Mouse (Mus musculus) midbrain, embryonic 13.5 days (tissue): ENCODE data around the gene Sh3bp1. TPM values are rescaled to one million over a fixed set of nuclear protein-coding genes. Genes with fewer than 3 reads are reported as not detected.

Source experiments
- ATAC-seq: fragments of 200-750 bp; cut with Nextera tagmentation; 2 replicates; pipeline ENCODE4 v1.8.0; 2017; ENCODE audit warnings: mild to moderate bottlenecking, moderate TSS enrichment, moderate library complexity
- H3K27ac ChIP-seq: fragments of 300-500 bp; sonication (generic); 2 replicates; pipeline ENCODE4 v1.5.1; 2015; ENCODE audit warnings: inconsistent platforms, mild to moderate bottlenecking, moderate library complexity
- H3K27me3 ChIP-seq: fragments of 300-500 bp; sonication (generic); 2 replicates; pipeline ENCODE4 v1.6.1; 2015; ENCODE audit warnings: mild to moderate bottlenecking, inconsistent platforms
- H3K36me3 ChIP-seq: fragments of 300-500 bp; sonication (generic); 2 replicates; pipeline ENCODE4 v1.6.1; 2015; ENCODE audit warnings: mild to moderate bottlenecking, inconsistent platforms
- H3K4me1 ChIP-seq: fragments of 300-500 bp; sonication (generic); replicated peaks from 2 replicates; pipeline ENCODE4 v1.6.1; 2015; ENCODE audit warnings: inconsistent platforms
- H3K4me2 ChIP-seq: fragments of 300-500 bp; sonication (generic); replicated peaks from 2 replicates; pipeline ENCODE4 v1.6.1; 2015; ENCODE audit warnings: moderate library complexity, mild to moderate bottlenecking, inconsistent platforms
- H3K4me3 ChIP-seq: fragments of 300-500 bp; sonication (generic); replicated peaks from 2 replicates; pipeline ENCODE4 v1.5.1; 2015; ENCODE audit warnings: mild to moderate bottlenecking, inconsistent platforms
- H3K9ac ChIP-seq: fragments of 300-500 bp; sonication (generic); replicated peaks from 2 replicates; pipeline ENCODE4 v1.6.1; 2015; ENCODE audit warnings: mild to moderate bottlenecking, inconsistent platforms
- H3K9me3 ChIP-seq: fragments of 300-500 bp; sonication (generic); 2 replicates; pipeline ENCODE4 v1.6.1; 2016; ENCODE audit warnings: mild to moderate bottlenecking, inconsistent platforms
- WGBS: fragments of 180-500 bp; shearing (Covaris S2); methylation state at CpG from one replicate; pipeline ENCODE4 v1.1.7; 2015; 5-methylcytosine and 5-hydroxymethylcytosine counted together
- polyA plus RNA-seq: library from polyadenylated mRNA; unstranded; fragments of >200 nt; fragmentation: Nextera tagmentation; extraction: Ambion mirVana; gene quantifications from 2 replicates; pipeline ENCODE4 v1.2.1, GENCODE M21; 2015

Gene Sh3bp1
- polyA plus RNA-seq, 1 experiment from 2014 or later = 4.9 TPM

- peaks cover 24% of the 10 kb centered on the region for H3K4me1 ChIP-seq
Observed at GRCm38 (mm10) chr15:78922700-78923099, 23.1 kb downstream of the Sh3bp1 start.

GRCm38 (mm10) chr15:78923585-78923984, 24.0 kb downstream of the Sh3bp1 start:
- Histone ChIP-seq H3K9me3 (no peaks in the 10 kb centered on the region), H3K4me2 (no peak overlapping the region), H3K36me3 (peaks cover 13% of the 10 kb centered on the region), H3K4me1 (peaks cover 32% of the 10 kb centered on the region), H3K27me3 (peaks cover 17% of the 10 kb centered on the region), H3K27ac (no peak overlapping the region), H3K9ac (no peak overlapping the region; the same call in 1 of the 2 replicates), H3K4me3 (no peak overlapping the region)
- ATAC-seq = no peak
- WGBS = 80% methylated on average over 6 of the region's 6 CpGs

More at GRCm38 (mm10) chr15:78922700-78923099, 23.1 kb downstream of the Sh3bp1 start:
- WGBS = 88% methylated on average over 7 of the region's 7 CpGs
- H3K9ac ChIP-seq = no peak overlapping the region
- peaks cover 14% of the 10 kb centered on the region for H3K27me3 ChIP-seq
- H3K4me3 ChIP-seq = no peak overlapping the region
- no peak overlapping the region for H3K4me2 ChIP-seq
- H3K9me3 ChIP-seq = no peaks in the 10 kb centered on the region
- H3K36me3 ChIP-seq = peaks cover 19% of the 10 kb centered on the region
- no peak for ATAC-seq
- H3K27ac ChIP-seq = no peak overlapping the region

- no peaks in the 10 kb centered on the region for H3K36me3 ChIP-seq
- H3K27ac ChIP-seq = no peak overlapping the region
- H3K27me3 ChIP-seq = peaks cover 17% of the 10 kb centered on the region
- H3K4me2 ChIP-seq = no peak overlapping the region
- H3K9ac ChIP-seq = no peak overlapping the region
- WGBS = 40% methylated on average over 8 of the region's 8 CpGs
- no peak overlapping the region for H3K4me3 ChIP-seq
- no peak for ATAC-seq
- peaks cover 32% of the 10 kb centered on the region for H3K4me1 ChIP-seq
- no peaks in the 10 kb centered on the region for H3K9me3 ChIP-seq
Observed at GRCm38 (mm10) chr15:78925129-78925528, 25.6 kb downstream of the Sh3bp1 start.

- Histone ChIP-seq H3K27ac (peak within 1 kb of the TSS; percentile 17; the same call in 1 of the 2 replicates), H3K9me3 (no peaks in the 10 kb centered on the region), H3K36me3 (no peaks in the 10 kb centered on the region), H3K27me3 (peaks cover 17% of the 10 kb centered on the region), H3K4me2 (peak within 1 kb of the TSS; percentile 59), H3K9ac (0 out of 2 replicates have a peak within 1 kb of the TSS, but pooled peaks have one; percentile 54), H3K4me3 (peak within 1 kb of the TSS; percentile 27; the same call in 1 of the 2 replicates), H3K4me1 (peaks cover 32% of the 10 kb centered on the region)
- WGBS = 7% methylated on average over 20 of the region's 20 CpGs
- ATAC-seq = peak; percentile 53
Observed at GRCm38 (mm10) chr15:78926021-78926919, 26.7 kb downstream of the Sh3bp1 start, which contains the start of gene Lgals1. Gene Lgals1, plus strand, starts transcription at chr15:78926725.

GRCm38 (mm10) chr15:78927021-78927787, 27.6 kb downstream of the Sh3bp1 start:
- 24% methylated on average over 15 of the region's 15 CpGs for WGBS
- H3K4me3 ChIP-seq = peak overlapping the region; percentile 27; the same call in 1 of the 2 replicates
- peaks cover 17% of the 10 kb centered on the region for H3K27me3 ChIP-seq
- H3K9me3 ChIP-seq = no peaks in the 10 kb centered on the region
- no peaks in the 10 kb centered on the region for H3K36me3 ChIP-seq
- no peak overlapping the region for H3K27ac ChIP-seq
- H3K4me2 ChIP-seq = peak overlapping the region; percentile 59
- peak; percentile 5; the same call in 1 of the 2 replicates for ATAC-seq
- 0 out of 2 replicates have a peak overlapping the region, but pooled peaks have one; percentile 54 for H3K9ac ChIP-seq
- peaks cover 32% of the 10 kb centered on the region for H3K4me1 ChIP-seq

- no peaks in the 10 kb centered on the region for H3K36me3 ChIP-seq
- peaks cover 17% of the 10 kb centered on the region for H3K27me3 ChIP-seq
- H3K4me1 ChIP-seq = peaks cover 32% of the 10 kb centered on the region
- H3K4me2 ChIP-seq = peak overlapping the region; percentile 59
- H3K9ac ChIP-seq = peak overlapping the region; percentile 54; the same call in 1 of the 2 replicates
- no peak overlapping the region for H3K27ac ChIP-seq
- H3K4me3 ChIP-seq = peak overlapping the region; percentile 27
- 1% methylated on average over 20 of the region's 35 CpGs for WGBS
- H3K9me3 ChIP-seq = no peaks in the 10 kb centered on the region
- ATAC-seq = peak; percentile 49; the same call in 1 of the 2 replicates
Observed at GRCm38 (mm10) chr15:78927788-78928457, 28.4 kb downstream of the Sh3bp1 start.

- Histone ChIP-seq H3K27ac (no peak overlapping the region), H3K9ac (no peak overlapping the region), H3K36me3 (no peaks in the 10 kb centered on the region), H3K9me3 (no peaks in the 10 kb centered on the region), H3K27me3 (peaks cover 17% of the 10 kb centered on the region), H3K4me3 (no peak overlapping the region), H3K4me2 (peak overlapping the region; percentile 59), H3K4me1 (peaks cover 32% of the 10 kb centered on the region)
- WGBS = 50% methylated on average over 8 of the region's 8 CpGs
- no peak for ATAC-seq
Observed at GRCm38 (mm10) chr15:78928539-78928938, 29.0 kb downstream of the Sh3bp1 start.

- Histone ChIP-seq H3K27ac (no peak overlapping the region), H3K36me3 (no peaks in the 10 kb centered on the region), H3K4me1 (peaks cover 32% of the 10 kb centered on the region), H3K4me2 (no peak overlapping the region), H3K4me3 (no peak overlapping the region), H3K9me3 (no peaks in the 10 kb centered on the region), H3K27me3 (peaks cover 17% of the 10 kb centered on the region), H3K9ac (no peak overlapping the region)
- ATAC-seq = no peak
- 93% methylated on average over 6 of the region's 6 CpGs for WGBS
Observed at GRCm38 (mm10) chr15:78930192-78930706, 30.7 kb downstream of the Sh3bp1 start.

GRCm38 (mm10) chr15:78930801-78931426, 31.3 kb downstream of the Sh3bp1 start:
- Histone ChIP-seq H3K4me3 (no peak overlapping the region), H3K4me2 (no peak overlapping the region), H3K9ac (no peak overlapping the region), H3K4me1 (peaks cover 34% of the 10 kb centered on the region), H3K27ac (no peak overlapping the region), H3K36me3 (no peaks in the 10 kb centered on the region), H3K9me3 (no peaks in the 10 kb centered on the region), H3K27me3 (peaks cover 15% of the 10 kb centered on the region)
- 91% methylated on average over 7 of the region's 7 CpGs for WGBS
- ATAC-seq = no peak

- Histone ChIP-seq H3K36me3 (no peaks in the 10 kb centered on the region), H3K27ac (no peak overlapping the region), H3K9ac (no peak overlapping the region), H3K9me3 (no peaks in the 10 kb centered on the region), H3K4me2 (no peak overlapping the region), H3K4me3 (no peak overlapping the region), H3K27me3 (peaks cover 12% of the 10 kb centered on the region), H3K4me1 (peaks cover 34% of the 10 kb centered on the region)
- no peak for ATAC-seq
- WGBS = 21% methylated on average over 3 of the region's 3 CpGs
Observed at GRCm38 (mm10) chr15:78931577-78931976, 32.0 kb downstream of the Sh3bp1 start.

GRCm38 (mm10) chr15:78934784-78935320, 35.3 kb downstream of the Sh3bp1 start, which contains the start of gene Nol12:
Gene Nol12, plus strand, starts transcription at chr15:78934933.
- peak within 1 kb of the TSS; percentile 75 for H3K4me3 ChIP-seq
- ATAC-seq = peak; percentile 92
- under 1% methylated on average over 42 of the region's 42 CpGs for whole genome bisulfite sequencing
- peaks cover 17% of the 10 kb centered on the region for H3K4me1 ChIP-seq
- peak within 1 kb of the TSS; percentile 75 for H3K9ac ChIP-seq
- H3K4me2 ChIP-seq = peak within 1 kb of the TSS; percentile 75
- H3K9me3 ChIP-seq = no peaks in the 10 kb centered on the region
- H3K27ac ChIP-seq = peak within 1 kb of the TSS; percentile 87
- no peaks in the 10 kb centered on the region for H3K27me3 ChIP-seq
- peaks cover 30% of the 10 kb centered on the region for H3K36me3 ChIP-seq
